Mouse (Mus musculus) liver, adult 2 months (tissue): Measurements from ENCODE around the gene Sec11a. TPM values are rescaled to one million over a fixed set of nuclear protein-coding genes. Genes with fewer than 3 reads are reported as not detected.
A peak's percentile ranks its signal among the peaks of the same experiment; 100 is the strongest.
"Not testable (repeated sequence)": the region's sequence is repeated elsewhere in the genome, so short reads cannot be mapped to it uniquely, and the experiment has no call there.

ENCODE experiments used
- DNase-seq: peaks from one replicate; pipeline ENCODE4 v3.0.0-alpha.2; 2011; ENCODE audit warnings: low read depth, low spot score; ENCODE audit errors: extremely low read depth
- H3K27ac ChIP-seq: fragments of 200-500 bp; replicated peaks from 2 replicates; pipeline ENCODE4 v1.5.1; 2012; ENCODE audit warnings: low read depth, mild to moderate bottlenecking, control low read depth, inconsistent platforms, low read length; ENCODE audit not compliant: insufficient read depth
- H3K27me3 ChIP-seq: fragments of 200-500 bp; 2 replicates; pipeline ENCODE4 v1.6.1; 2012; ENCODE audit warnings: mild to moderate bottlenecking, moderate library complexity, low read length, inconsistent platforms; ENCODE audit not compliant: control insufficient read depth, insufficient read depth
- H3K36me3 ChIP-seq: fragments of 200-500 bp; 2 replicates; pipeline ENCODE4 v1.6.1; 2012; ENCODE audit warnings: low read length, inconsistent platforms; ENCODE audit not compliant: control insufficient read depth, insufficient read depth
- H3K4me1 ChIP-seq: fragments of 200-500 bp; 2 replicates; pipeline ENCODE4 v1.6.1; 2011; ENCODE audit warnings: low read length; ENCODE audit not compliant: control insufficient read depth, insufficient read depth
- H3K4me3 ChIP-seq: fragments of 200-500 bp; 2 replicates; pipeline ENCODE4 v1.5.1; 2011; ENCODE audit warnings: low read depth, mild to moderate bottlenecking, control low read depth, low read length, moderate library complexity; ENCODE audit not compliant: insufficient read depth
- H3K79me2 ChIP-seq: fragments of 200-500 bp; 2 replicates; pipeline ENCODE4 v1.6.1; 2012; ENCODE audit warnings: inconsistent platforms, mild to moderate bottlenecking, low read length, moderate library complexity; ENCODE audit not compliant: control insufficient read depth, insufficient read depth
- H3K9ac ChIP-seq: fragments of 200-500 bp; 2 replicates; pipeline ENCODE4 v1.6.1; 2012; ENCODE audit warnings: low read depth, mild to moderate bottlenecking, control low read depth, inconsistent platforms, low read length
- CTCF ChIP-seq: fragments of 200-500 bp; IDR thresholded peaks from 2 replicates; pipeline ENCODE4 v1.5.1; 2011; ENCODE audit warnings: low read depth, low read length, control low read depth
- POLR2A ChIP-seq: fragments of 200-500 bp; IDR thresholded peaks from 2 replicates; pipeline ENCODE4 v1.6.1; 2011; ENCODE audit warnings: low read length, control low read depth; ENCODE audit not compliant: insufficient read depth; ENCODE audit errors: extremely low read depth
- WGBS: fragments of 180-500 bp; shearing (Covaris S2); methylation state at CpG from one replicate; pipeline ENCODE4 v1.1.7; 2018; 5-methylcytosine and 5-hydroxymethylcytosine counted together
- polyA plus RNA-seq: library from polyadenylated mRNA; depleted of rRNA; stranded (reverse); fragments of >200 nt; gene quantifications from 2 replicates; pipeline ENCODE4 v1.2.3, GENCODE M21; 2012
- total RNA-seq: library from RNA; depleted of rRNA; stranded (reverse); fragments of >200 nt; gene quantifications from 2 replicates; pipeline ENCODE4 v1.2.3, GENCODE M21; 2014

The Sec11a gene
- total and polyA plus RNA-seq, 2 experiments = 64.6 to 103 TPM

GRCm38 (mm10) chr7:80987805-80988625, 40.4 kb upstream of the Sec11a start:
- Histone ChIP-seq H3K27ac (peak overlapping the region; percentile 29; the same call in 1 of the 2 replicates), H3K79me2 (peaks cover 4% of the 10 kb centered on the region; the same call in 1 of the 2 replicates), H3K27me3 (no peaks in the 10 kb centered on the region), H3K9ac (no peak overlapping the region), H3K36me3 (no peaks in the 10 kb centered on the region), H3K4me3 (no peak overlapping the region), H3K4me1 (peaks cover 14% of the 10 kb centered on the region)
- DNase-seq = peak; percentile 85
- TF ChIP-seq CTCF (no peak), POLR2A (no peak)
- 59% methylated on average over 4 of the region's 4 CpGs for WGBS

- no peaks in the 10 kb centered on the region for H3K36me3 ChIP-seq
- TF ChIP-seq CTCF = no peak
Measured at GRCm38 (mm10) chr7:80986458-80987187, 39.0 kb upstream of the Sec11a start.

DNA sequence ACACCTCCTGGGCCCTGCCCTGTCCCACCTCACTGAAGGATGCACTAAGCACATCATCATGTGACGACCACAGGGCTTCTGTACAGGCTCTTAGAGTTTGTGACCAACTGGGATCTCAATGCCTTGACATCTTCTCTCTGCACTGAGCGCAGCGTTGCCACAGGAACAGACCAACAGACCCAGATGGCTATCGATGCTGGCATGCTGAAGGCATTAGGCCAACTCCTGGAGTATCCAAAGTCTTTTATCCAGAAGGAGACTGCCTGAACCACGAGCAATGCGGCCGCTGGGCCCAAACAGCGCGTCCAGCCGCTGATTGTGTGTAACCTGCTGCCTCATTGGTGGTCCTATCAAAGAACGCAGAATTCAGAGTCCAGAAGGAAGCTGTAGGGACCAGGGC, 33.0 kb upstream of the Sec11a start:
- no peak for TF ChIP-seq POLR2A
- TF ChIP-seq CTCF = no peak
- no peak overlapping the region for H3K4me3 ChIP-seq
- H3K36me3 ChIP-seq = no peaks in the 10 kb centered on the region
- H3K79me2 ChIP-seq = no peaks in the 10 kb centered on the region
- H3K9ac ChIP-seq = no peak overlapping the region
- H3K27ac ChIP-seq = no peak overlapping the region
- WGBS = 94% methylated on average over 11 of the region's 11 CpGs
- no peaks in the 10 kb centered on the region for H3K27me3 ChIP-seq
- DNase-seq = no peak
- no peaks in the 10 kb centered on the region for H3K4me1 ChIP-seq

More at GRCm38 (mm10) chr7:80986458-80987187, 39.0 kb upstream of the Sec11a start:
- Histone ChIP-seq H3K27me3 (no peaks in the 10 kb centered on the region), H3K9ac (no peak overlapping the region), H3K4me1 (peaks cover 11% of the 10 kb centered on the region), H3K27ac (no peak overlapping the region), H3K79me2 (peaks cover 3% of the 10 kb centered on the region; the same call in 1 of the 2 replicates), H3K4me3 (no peak overlapping the region)
- 67% methylated on average over 6 of the region's 6 CpGs for WGBS
- no peak for DNase-seq

DNA sequence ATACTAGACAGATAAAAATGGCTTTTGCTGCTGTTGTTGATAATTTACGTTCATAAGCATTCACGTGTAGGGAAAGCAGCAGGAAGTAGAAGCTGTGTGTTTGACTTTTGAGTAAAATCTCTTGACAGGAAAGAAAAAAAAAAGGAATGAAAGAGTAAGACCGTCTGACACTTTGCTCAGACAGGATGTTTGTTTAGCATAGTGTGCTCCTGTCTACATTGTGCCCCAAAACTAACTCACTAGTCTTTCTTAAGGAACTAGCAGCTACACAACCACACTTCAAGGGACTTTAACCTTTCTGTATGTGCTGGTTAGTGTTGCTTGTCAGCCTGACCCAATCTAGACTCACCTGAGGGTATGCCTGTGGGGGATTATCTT, 26.0 kb upstream of the Sec11a start:
- not testable (repeated sequence) for H3K4me3 ChIP-seq, H3K79me2 ChIP-seq, H3K27ac ChIP-seq, H3K36me3 ChIP-seq, DNase-seq, H3K27me3 ChIP-seq, H3K9ac ChIP-seq
- H3K4me1 ChIP-seq = peaks cover 12% of the 10 kb centered on the region
- WGBS = 52% methylated on average over 3 of the region's 3 CpGs

- 26% methylated on average over 4 of the region's 4 CpGs for WGBS
Measured at GRCm38 (mm10) chr7:80972920-80973637, 25.5 kb upstream of the Sec11a start.

More at GRCm38 (mm10) chr7:80972920-80973637, 25.5 kb upstream of the Sec11a start:
- not testable (repeated sequence) for H3K9ac ChIP-seq, H3K79me2 ChIP-seq, H3K4me3 ChIP-seq, H3K36me3 ChIP-seq, H3K27ac ChIP-seq, H3K27me3 ChIP-seq, DNase-seq
- H3K4me1 ChIP-seq = peaks cover 12% of the 10 kb centered on the region
